Mouse (Mus musculus) C2C12 (cell line): Measurements from ENCODE around the gene Steap2. TPM values are rescaled to one million over a fixed set of nuclear protein-coding genes. Genes with fewer than 3 reads are reported as not detected.
A peak's percentile ranks its signal among the peaks of the same experiment; 100 is the strongest.

Experiments used
- H3K27me3 ChIP-seq: one replicate; pipeline ENCODE4 v1.6.1; 2011; ENCODE audit not compliant: control insufficient read depth, insufficient read depth, insufficient read length
- H3K36me3 ChIP-seq: one replicate; pipeline ENCODE4 v1.6.1; 2011; ENCODE audit not compliant: control insufficient read depth, insufficient read depth
- H3K4me3 ChIP-seq: one replicate; pipeline ENCODE4 v1.5.1; 2011; ENCODE audit warnings: mild to moderate bottlenecking, control low read depth; ENCODE audit not compliant: poor library complexity, insufficient read depth, severe bottlenecking
- H3K79me2 ChIP-seq: one replicate; pipeline ENCODE4 v1.6.1; 2011; ENCODE audit not compliant: control insufficient read depth, insufficient read depth
- H3K79me3 ChIP-seq: one replicate; pipeline ENCODE4 v1.6.1; 2011; ENCODE audit warnings: low read depth, control low read depth
- H3ac ChIP-seq: one replicate; pipeline ENCODE3; 2011; ENCODE audit warnings: low read depth; ENCODE audit not compliant: control insufficient read depth, insufficient read length
- MAX ChIP-seq: IDR thresholded peaks from one replicate; pipeline ENCODE4 v1.6.1; 2011; ENCODE audit warnings: mild to moderate bottlenecking, control low read depth
- MYOD1 ChIP-seq: IDR thresholded peaks from one replicate; pipeline ENCODE4 v1.6.1; 2011; ENCODE audit warnings: low read depth; ENCODE audit not compliant: control insufficient read depth, insufficient read length
- polyA plus RNA-seq: library from polyadenylated mRNA; unstranded; fragments of >200 nt; fragmentation: generic; extraction: Trizol; gene quantifications from one replicate; pipeline ENCODE4 v1.2.1, GENCODE M21; 2012; ENCODE audit warnings: missing spikeins

Gene Steap2
- polyA plus RNA-seq, 1 experiment: 20.7 TPM

DNA sequence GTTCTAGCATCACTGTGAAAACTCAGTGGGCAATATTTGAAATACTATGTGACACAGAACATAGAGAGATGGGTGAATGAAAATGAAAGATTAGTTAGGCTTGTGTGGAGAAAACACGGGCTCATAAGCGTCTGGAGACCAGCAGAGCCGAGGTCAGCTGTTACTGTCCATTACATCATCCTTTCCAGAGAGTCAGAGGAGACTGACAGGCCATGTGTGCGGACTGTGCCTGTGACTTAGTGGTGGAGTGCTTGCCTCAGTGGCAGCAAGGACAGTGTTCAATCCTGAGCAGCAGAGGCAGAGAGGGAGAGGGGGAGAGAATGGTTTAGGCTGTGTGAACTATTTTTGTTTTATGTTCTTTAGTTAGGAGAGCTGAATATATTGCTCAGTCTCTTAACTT lies 76.0 kb downstream of the Steap2 start:
- no peak for TF ChIP-seq MAX
- TF ChIP-seq MYOD1: peak; percentile 90
- no peak overlapping the region for H3ac ChIP-seq

More for the DNA sequence above, 76.0 kb downstream of the Steap2 start:
- H3K27me3 ChIP-seq: no peaks in the 10 kb centered on the region
- H3K79me3 ChIP-seq: no peaks in the 10 kb centered on the region
- H3K79me2 ChIP-seq: no peaks in the 10 kb centered on the region
- no peak overlapping the region for H3K4me3 ChIP-seq
- H3K36me3 ChIP-seq: peaks cover 10% of the 10 kb centered on the region

Other genes with a start within 250 kb of the Steap2 start
- gene 1700015F17Rik, start 215.4 kb downstream of the Steap2 start, polyA plus RNA-seq: not detected
- 27.2 TPM for gene Cldn12, start 179.6 kb downstream of the Steap2 start, polyA plus RNA-seq
- 4.6 TPM for gene Gtpbp10, start 135.0 kb downstream of the Steap2 start, polyA plus RNA-seq
- 0.67 TPM for gene Gm8773, start 120.8 kb downstream of the Steap2 start, polyA plus RNA-seq
- gene Cfap69, start 30.3 kb downstream of the Steap2 start, polyA plus RNA-seq: 4.3 TPM
- 58.9 TPM for gene Steap1, start 54.7 kb upstream of the Steap2 start, polyA plus RNA-seq